Mouse (Mus musculus) lung, embryonic 14.5 days (tissue): ENCODE measurements around the gene Upp2. TPM values are rescaled to one million over a fixed set of nuclear protein-coding genes. Genes with fewer than 3 reads are reported as not detected.

Source experiments
- ATAC-seq: fragments of 200-750 bp; cut with Nextera tagmentation; 2 replicates; pipeline ENCODE4 v1.8.0; 2017; ENCODE audit warnings: mild to moderate bottlenecking, moderate TSS enrichment, moderate library complexity; ENCODE audit not compliant: insufficient read depth
- DNase-seq: peaks from one replicate; pipeline ENCODE4 v3.0.0-alpha.2; 2015
- H3K27ac ChIP-seq: fragments of 300-500 bp; sonication (generic); 2 replicates; pipeline ENCODE4 v1.5.1; 2014; ENCODE audit warnings: low read depth, mild to moderate bottlenecking, moderate library complexity
- H3K27me3 ChIP-seq: fragments of 300-500 bp; sonication (generic); 2 replicates; pipeline ENCODE4 v1.6.1; 2014; ENCODE audit warnings: low read length, control low read depth; ENCODE audit not compliant: insufficient read depth
- H3K36me3 ChIP-seq: fragments of 300-500 bp; sonication (generic); 2 replicates; pipeline ENCODE4 v1.6.1; 2014; ENCODE audit warnings: control low read depth; ENCODE audit not compliant: insufficient read depth
- H3K4me1 ChIP-seq: fragments of 300-500 bp; sonication (generic); 2 replicates; pipeline ENCODE4 v1.6.1; 2014; ENCODE audit warnings: antibody characterized with exemption, control low read depth; ENCODE audit not compliant: insufficient read depth
- H3K4me2 ChIP-seq: fragments of 300-500 bp; sonication (generic); 2 replicates; pipeline ENCODE4 v1.6.1; 2014; ENCODE audit warnings: mild to moderate bottlenecking
- H3K4me3 ChIP-seq: fragments of 300-500 bp; sonication (generic); 2 replicates; pipeline ENCODE4 v1.5.1; 2014; ENCODE audit warnings: low read depth, low read length
- H3K9ac ChIP-seq: fragments of 300-500 bp; sonication (generic); 2 replicates; pipeline ENCODE4 v1.6.1; 2014
- H3K9me3 ChIP-seq: fragments of 300-500 bp; sonication (generic); 2 replicates; pipeline ENCODE4 v1.6.1; 2016; ENCODE audit warnings: low read depth, low read length, control low read depth
- CTCF ChIP-seq: IDR thresholded peaks from 2 replicates; pipeline ENCODE4 v1.5.1; 2016; ENCODE audit warnings: antibody characterized with exemption, low read depth
- WGBS: fragments of 180-500 bp; shearing (Covaris S2); extraction: QIAGEN DNeasy Blood & Tissue Kit; methylation state at CpG from one replicate; pipeline ENCODE4 v1.1.7; 2014; 5-methylcytosine and 5-hydroxymethylcytosine counted together
- polyA plus RNA-seq: library from polyadenylated mRNA; unstranded; fragments of >200 nt; fragmentation: Nextera tagmentation; extraction: Ambion mirVana; gene quantifications from 2 replicates; pipeline ENCODE4 v1.2.1, GENCODE M21; 2014

Gene Upp2
- polyA plus RNA-seq, 1 experiment from 2014 or later = 8.6 TPM

DNA sequence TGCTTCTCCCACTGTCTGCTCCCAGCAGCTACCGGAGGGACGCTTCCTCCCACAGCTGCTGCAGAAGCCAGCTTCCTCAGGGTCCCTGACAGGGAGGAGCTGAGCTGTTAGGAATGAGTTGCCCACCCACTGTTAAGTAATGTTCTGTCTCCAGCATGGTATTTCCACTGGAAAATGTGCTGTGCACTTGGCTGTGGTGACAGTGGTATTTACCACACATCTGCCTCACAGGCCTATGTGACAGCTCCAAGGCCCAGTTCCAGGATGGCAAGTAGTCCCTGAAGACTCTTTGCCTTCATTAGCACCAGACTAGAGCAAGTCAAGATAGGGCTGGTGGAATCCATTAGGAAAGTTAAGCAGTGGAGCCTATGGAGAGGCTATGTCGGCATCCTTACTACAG is 102.0 kb downstream of the Upp2 start:
- no peaks in the 10 kb centered on the region for H3K27me3 ChIP-seq
- no peak overlapping the region for H3K9ac ChIP-seq
- H3K4me2 ChIP-seq = no peak overlapping the region
- no peaks in the 10 kb centered on the region for H3K36me3 ChIP-seq
- H3K4me1 ChIP-seq = no peaks in the 10 kb centered on the region
- no peak for DNase-seq
- no peak for ATAC-seq
- H3K27ac ChIP-seq = no peak overlapping the region
- no peak overlapping the region for H3K4me3 ChIP-seq
- WGBS = 61% methylated on average over 3 of the region's 3 CpGs
- no peak for TF ChIP-seq CTCF
- no peaks in the 10 kb centered on the region for H3K9me3 ChIP-seq

DNA sequence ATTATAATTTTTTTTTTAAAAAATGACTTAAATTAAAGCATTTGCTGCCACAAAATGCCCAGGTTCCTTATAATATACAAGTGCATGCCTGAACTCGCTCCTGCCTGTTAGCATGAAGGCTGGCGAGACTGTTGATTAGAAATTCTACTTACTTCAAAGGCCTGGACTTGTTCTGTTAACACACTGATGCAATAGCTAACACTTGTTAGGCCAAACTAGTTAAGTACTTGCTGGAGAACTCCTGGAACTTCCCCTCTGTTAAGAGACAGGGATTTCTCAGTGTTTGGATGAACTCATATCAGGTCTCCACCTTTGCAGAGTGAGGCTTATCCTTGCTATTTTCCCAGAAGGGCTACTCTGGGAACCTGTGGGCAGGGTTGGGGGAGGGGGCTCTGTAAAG is 105.4 kb downstream of the Upp2 start:
- H3K27ac ChIP-seq = no peak overlapping the region
- no peaks in the 10 kb centered on the region for H3K4me1 ChIP-seq
- no peak overlapping the region for H3K4me3 ChIP-seq
- H3K9me3 ChIP-seq = no peaks in the 10 kb centered on the region
- no peak overlapping the region for H3K9ac ChIP-seq
- no peaks in the 10 kb centered on the region for H3K27me3 ChIP-seq
- TF ChIP-seq CTCF = no peak
- WGBS = 60% methylated on average over 2 of the region's 2 CpGs
- ATAC-seq (no peak), DNase-seq (no peak)
- H3K36me3 ChIP-seq = no peaks in the 10 kb centered on the region
- no peak overlapping the region for H3K4me2 ChIP-seq

DNA sequence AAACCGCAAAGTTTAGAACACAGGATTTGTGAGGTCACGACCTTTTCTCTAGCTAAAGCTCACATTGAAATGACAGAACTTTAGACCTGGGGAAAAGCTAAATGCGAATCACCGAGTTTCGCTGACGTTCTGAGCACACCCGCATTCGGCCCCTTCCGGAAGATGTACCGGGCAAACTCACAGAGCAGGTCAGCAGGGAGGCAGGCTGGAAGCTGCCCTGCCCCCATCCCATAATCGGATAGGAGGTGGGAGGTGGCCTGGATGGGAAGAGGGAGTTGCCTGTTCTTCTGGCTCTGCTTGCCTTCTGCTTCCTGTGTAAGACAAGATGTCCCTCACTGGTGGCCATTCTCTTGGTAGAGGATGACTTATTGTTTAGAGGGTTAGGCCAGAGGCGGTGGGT is 112.9 kb downstream of the Upp2 start:
- no peak for TF ChIP-seq CTCF
- Histone ChIP-seq H3K4me1 (no peaks in the 10 kb centered on the region), H3K36me3 (no peaks in the 10 kb centered on the region), H3K9me3 (no peaks in the 10 kb centered on the region), H3K27me3 (no peaks in the 10 kb centered on the region), H3K9ac (no peak overlapping the region), H3K4me3 (no peak overlapping the region), H3K4me2 (no peak overlapping the region), H3K27ac (no peak overlapping the region)
- no peak for ATAC-seq
- WGBS = 75% methylated on average over 12 of the region's 12 CpGs
- DNase-seq = no peak

DNA sequence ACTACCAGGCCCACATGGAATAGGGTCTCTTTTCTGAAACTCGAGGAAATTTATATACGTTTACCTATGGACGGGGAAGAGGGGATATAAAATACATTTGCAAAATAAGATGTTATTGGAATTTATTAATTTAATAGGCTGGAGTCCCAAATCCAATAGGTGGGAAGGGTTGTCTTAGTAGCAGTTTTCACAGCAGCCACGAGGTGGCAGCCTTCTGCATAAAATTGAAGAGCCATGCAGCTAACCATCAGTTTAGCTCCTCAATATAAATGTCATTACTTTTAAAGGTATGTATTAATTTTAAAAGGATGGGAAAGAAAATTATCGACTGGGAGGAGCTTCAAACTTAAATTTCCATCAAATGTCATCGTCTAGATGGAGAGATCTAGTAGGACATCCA is 113.7 kb downstream of the Upp2 start:
- Histone ChIP-seq H3K4me1 (no peaks in the 10 kb centered on the region), H3K9me3 (no peaks in the 10 kb centered on the region), H3K36me3 (no peaks in the 10 kb centered on the region), H3K27me3 (no peaks in the 10 kb centered on the region), H3K9ac (no peak overlapping the region), H3K4me2 (no peak overlapping the region), H3K27ac (no peak overlapping the region), H3K4me3 (no peak overlapping the region)
- TF ChIP-seq CTCF = peak; percentile 69
- ATAC-seq (no peak), DNase-seq (peak; percentile 88)
- WGBS = 34% methylated on average over 6 of the region's 6 CpGs

DNA sequence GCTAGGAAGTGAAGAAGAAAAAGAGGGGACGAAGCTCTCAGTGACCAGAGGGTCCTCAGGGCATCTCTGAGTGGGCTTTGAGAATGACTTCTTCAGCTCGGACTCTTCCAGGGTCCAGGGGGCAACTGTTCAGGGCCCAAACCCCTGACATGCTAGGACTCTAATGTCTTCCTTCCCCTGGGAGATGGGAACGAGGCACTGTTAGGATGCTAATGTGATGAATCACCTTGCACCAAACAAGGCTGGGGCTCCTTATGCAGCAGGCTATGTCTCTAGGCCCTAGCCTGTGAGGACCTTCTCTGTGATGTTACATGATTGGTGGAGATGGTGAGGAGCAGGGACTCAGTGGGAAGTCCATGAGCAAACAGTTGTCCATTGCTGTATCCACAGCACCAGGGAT is 114.3 kb downstream of the Upp2 start:
- Histone ChIP-seq H3K4me3 (no peak overlapping the region), H3K27me3 (no peaks in the 10 kb centered on the region), H3K36me3 (no peaks in the 10 kb centered on the region), H3K4me2 (no peak overlapping the region), H3K4me1 (no peaks in the 10 kb centered on the region), H3K9ac (no peak overlapping the region), H3K27ac (no peak overlapping the region), H3K9me3 (no peaks in the 10 kb centered on the region)
- ATAC-seq (no peak; the same call in 1 of the 2 replicates), DNase-seq (no peak)
- WGBS = 64% methylated on average over 3 of the region's 3 CpGs
- no peak for TF ChIP-seq CTCF

DNA sequence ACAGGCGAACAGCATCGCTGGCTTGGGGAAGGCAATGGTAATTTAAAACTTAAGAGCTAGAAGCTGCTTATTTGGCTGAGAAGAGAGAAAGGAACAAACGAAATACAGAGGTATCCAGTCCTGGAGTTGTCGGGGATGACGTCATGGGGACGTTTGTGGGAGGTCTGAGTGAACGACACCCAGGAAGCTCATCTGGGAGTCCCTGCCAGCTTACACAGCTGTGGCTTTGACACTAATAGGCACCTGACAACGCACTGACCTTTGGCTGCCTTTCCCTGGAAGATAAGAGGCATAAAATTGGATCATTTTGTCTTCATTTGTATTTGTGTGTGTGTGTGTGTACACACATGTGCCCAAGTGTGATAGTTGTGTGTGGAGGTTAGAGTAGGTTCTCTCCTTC is 130.4 kb downstream of the Upp2 start:
- Histone ChIP-seq H3K9ac (no peak overlapping the region), H3K4me2 (no peak overlapping the region), H3K27me3 (no peaks in the 10 kb centered on the region), H3K9me3 (no peaks in the 10 kb centered on the region), H3K36me3 (no peaks in the 10 kb centered on the region), H3K4me1 (no peaks in the 10 kb centered on the region), H3K27ac (no peak overlapping the region), H3K4me3 (no peak overlapping the region)
- WGBS = 68% methylated on average over 8 of the region's 8 CpGs
- ATAC-seq (no peak), DNase-seq (no peak)
- TF ChIP-seq CTCF = no peak

DNA sequence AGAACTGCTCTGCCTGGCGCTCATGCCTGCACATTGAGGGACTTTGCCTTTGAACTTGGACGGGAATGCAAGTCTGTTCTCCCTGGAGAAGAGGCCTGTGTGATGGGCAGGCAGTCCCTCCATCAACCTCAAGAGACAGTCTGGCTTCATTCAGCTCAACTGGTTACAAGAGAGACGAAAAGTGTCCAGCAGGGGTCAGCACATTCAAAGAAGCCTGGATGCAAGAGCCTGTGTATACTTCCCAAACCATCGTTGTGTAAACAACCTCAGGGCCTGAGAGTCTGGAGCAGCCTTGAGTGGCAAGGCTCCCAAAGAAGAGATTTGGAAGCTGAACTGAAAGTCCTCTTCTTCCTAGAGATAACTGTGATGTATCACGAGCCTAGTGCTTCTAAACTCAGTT is 132.8 kb downstream of the Upp2 start:
- H3K4me2 ChIP-seq = no peak overlapping the region
- H3K4me1 ChIP-seq = no peaks in the 10 kb centered on the region
- peak; percentile 86 for TF ChIP-seq CTCF
- H3K27ac ChIP-seq = no peak overlapping the region
- H3K36me3 ChIP-seq = no peaks in the 10 kb centered on the region
- H3K9me3 ChIP-seq = no peaks in the 10 kb centered on the region
- no peak overlapping the region for H3K9ac ChIP-seq
- DNase-seq (peak; percentile 89), ATAC-seq (peak; percentile 94)
- H3K27me3 ChIP-seq = no peaks in the 10 kb centered on the region
- H3K4me3 ChIP-seq = no peak overlapping the region
- WGBS = 14% methylated on average over 5 of the region's 5 CpGs

DNA sequence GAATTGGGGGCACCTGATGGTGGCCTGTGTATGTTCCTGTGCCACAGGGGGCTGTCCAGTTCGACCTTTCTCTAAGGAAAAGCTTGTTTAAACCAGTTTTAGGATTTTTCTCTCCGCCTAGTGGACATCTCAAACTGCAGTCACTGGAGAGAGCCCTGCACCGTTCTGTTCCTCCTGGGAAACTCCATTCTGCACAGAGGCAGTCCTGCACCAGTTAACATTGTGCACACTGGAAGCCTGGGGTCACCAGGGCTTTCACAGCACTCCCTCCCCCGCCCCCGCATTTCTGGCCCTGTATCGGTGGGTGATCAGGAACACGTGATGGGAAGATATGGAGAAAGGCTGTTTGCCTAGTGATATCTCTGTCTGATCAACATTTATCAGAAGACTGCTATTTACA is 133.3 kb downstream of the Upp2 start:
- 37% methylated on average over 7 of the region's 7 CpGs for WGBS

More for the DNA sequence above, 133.3 kb downstream of the Upp2 start:
- no peaks in the 10 kb centered on the region for H3K36me3 ChIP-seq
- no peaks in the 10 kb centered on the region for H3K4me1 ChIP-seq
- no peak overlapping the region for H3K4me3 ChIP-seq
- no peak for TF ChIP-seq CTCF
- DNase-seq (no peak), ATAC-seq (peak; percentile 53; the same call in 1 of the 2 replicates)
- H3K27me3 ChIP-seq = no peaks in the 10 kb centered on the region
- H3K9me3 ChIP-seq = no peaks in the 10 kb centered on the region
- no peak overlapping the region for H3K27ac ChIP-seq
- no peak overlapping the region for H3K4me2 ChIP-seq
- no peak overlapping the region for H3K9ac ChIP-seq
